Mouse (Mus musculus): ENCODE measurements around the gene Atp2b1. TPM values are rescaled to one million over a fixed set of nuclear protein-coding genes. Genes with fewer than 3 reads are reported as not detected.

Gene Atp2b1
- polyA plus RNA-seq, 1 experiment from 2014 or later = 38.1 TPM

Other genes with a start within 250 kb of the Atp2b1 start
- 5.1 and 7.2 TPM in 2 replicates for gene Poc1b, start 192.6 kb downstream of the Atp2b1 start, polyA plus RNA-seq (2015; fragmentation: Nextera tagmentation; extraction: Ambion mirVana)
- 2.6 and 3.6 TPM in 2 replicates for gene Galnt4, start 193.8 kb downstream of the Atp2b1 start, polyA plus RNA-seq (2015; fragmentation: Nextera tagmentation; extraction: Ambion mirVana)
- gene Phxr2, start 211.9 kb downstream of the Atp2b1 start, polyA plus RNA-seq (2015; fragmentation: Nextera tagmentation; extraction: Ambion mirVana) = not detected in 2 replicates

All from liver, embryonic 13.5 days (tissue).